Mouse (Mus musculus): Measurements from ENCODE around the gene Gm45062. TPM values are rescaled to one million over a fixed set of nuclear protein-coding genes. Genes with fewer than 3 reads are reported as not detected.

Gm45062 gene
- polyA plus RNA-seq, 1 experiment from 2014 or later: 14.6 TPM

GRCm38 (mm10) chr6:8376351-8376750 lies 117.1 kb downstream of the Gm45062 start:
- no peak overlapping the region for H3K9ac ChIP-seq
- WGBS: 93% methylated on average over 5 of the region's 5 CpGs
- H3K4me1 ChIP-seq: no peaks in the 10 kb centered on the region
- ATAC-seq (ENCODE audit: low FRiP score): no peak
- peaks cover 7% of the 10 kb centered on the region; the same call in 1 of the 2 replicates for H3K36me3 ChIP-seq
- no peak overlapping the region for H3K4me3 ChIP-seq
- H3K27ac ChIP-seq: no peak overlapping the region
- H3K27me3 ChIP-seq: no peaks in the 10 kb centered on the region
- no peaks in the 10 kb centered on the region for H3K9me3 ChIP-seq (replicated peaks)
- no peak overlapping the region for H3K4me2 ChIP-seq (replicated peaks)

- whole genome bisulfite sequencing: 94% methylated on average over 8 of the region's 8 CpGs
- Histone ChIP-seq H3K4me2 (replicated peaks) (no peak overlapping the region), H3K36me3 (peaks cover 7% of the 10 kb centered on the region; the same call in 1 of the 2 replicates), H3K27ac (no peak overlapping the region), H3K4me1 (no peaks in the 10 kb centered on the region), H3K27me3 (no peaks in the 10 kb centered on the region), H3K4me3 (no peak overlapping the region), H3K9me3 (replicated peaks) (no peaks in the 10 kb centered on the region), H3K9ac (no peak overlapping the region)
- ATAC-seq (ENCODE audit: low FRiP score): no peak
These were observed 118.4 kb downstream of the Gm45062 start for GRCm38 (mm10) chr6:8377667-8378066.

- Histone ChIP-seq H3K9ac (no peak overlapping the region), H3K27me3 (no peaks in the 10 kb centered on the region), H3K9me3 (replicated peaks) (no peaks in the 10 kb centered on the region), H3K4me1 (no peaks in the 10 kb centered on the region), H3K4me2 (replicated peaks) (no peak overlapping the region), H3K36me3 (no peaks in the 10 kb centered on the region), H3K27ac (no peak overlapping the region), H3K4me3 (no peak overlapping the region)
- WGBS: 95% methylated on average over 2 of the region's 2 CpGs
- no peak for ATAC-seq (ENCODE audit: low FRiP score)
These were observed 130.1 kb downstream of the Gm45062 start for GRCm38 (mm10) chr6:8389307-8389706.

- Histone ChIP-seq H3K27me3 (no peaks in the 10 kb centered on the region), H3K4me3 (no peak overlapping the region), H3K9me3 (replicated peaks) (no peaks in the 10 kb centered on the region), H3K9ac (no peak overlapping the region), H3K36me3 (no peaks in the 10 kb centered on the region), H3K4me2 (replicated peaks) (no peak overlapping the region), H3K27ac (no peak overlapping the region), H3K4me1 (peaks cover 5% of the 10 kb centered on the region; the same call in 1 of the 2 replicates)
- ATAC-seq (ENCODE audit: low FRiP score): no peak
- WGBS: 94% methylated on average over 6 of the region's 6 CpGs
These were observed 131.0 kb downstream of the Gm45062 start for GRCm38 (mm10) chr6:8390296-8390695.

GRCm38 (mm10) chr6:8390935-8391334 lies 131.7 kb downstream of the Gm45062 start:
- Histone ChIP-seq H3K4me2 (replicated peaks) (no peak overlapping the region), H3K9me3 (replicated peaks) (no peaks in the 10 kb centered on the region), H3K4me3 (no peak overlapping the region), H3K9ac (no peak overlapping the region), H3K4me1 (peaks cover 5% of the 10 kb centered on the region; the same call in 1 of the 2 replicates), H3K27ac (no peak overlapping the region), H3K36me3 (no peaks in the 10 kb centered on the region), H3K27me3 (no peaks in the 10 kb centered on the region)
- ATAC-seq (ENCODE audit: low FRiP score): no peak
- 76% methylated on average over 2 of the region's 2 CpGs for WGBS

- H3K4me3 ChIP-seq: no peak overlapping the region
- H3K27me3 ChIP-seq: no peaks in the 10 kb centered on the region
- H3K36me3 ChIP-seq: no peaks in the 10 kb centered on the region
- ATAC-seq (ENCODE audit: low FRiP score): no peak
- H3K9ac ChIP-seq: no peak overlapping the region
- H3K4me2 ChIP-seq (replicated peaks): no peak overlapping the region
- H3K27ac ChIP-seq: no peak overlapping the region
- 83% methylated on average over 4 of the region's 4 CpGs for whole genome bisulfite sequencing
- no peaks in the 10 kb centered on the region for H3K9me3 ChIP-seq (replicated peaks)
- peaks cover 5% of the 10 kb centered on the region for H3K4me1 ChIP-seq
These were observed 133.8 kb downstream of the Gm45062 start for GRCm38 (mm10) chr6:8393029-8393428.

GRCm38 (mm10) chr6:8394044-8394443 lies 134.8 kb downstream of the Gm45062 start:
- Histone ChIP-seq H3K27ac (no peak overlapping the region), H3K4me1 (peaks cover 5% of the 10 kb centered on the region), H3K27me3 (no peaks in the 10 kb centered on the region), H3K4me3 (no peak overlapping the region), H3K9ac (no peak overlapping the region), H3K36me3 (no peaks in the 10 kb centered on the region), H3K4me2 (replicated peaks) (no peak overlapping the region), H3K9me3 (replicated peaks) (no peaks in the 10 kb centered on the region)
- ATAC-seq (ENCODE audit: low FRiP score): no peak

- no peak for ATAC-seq (ENCODE audit: low FRiP score)
- WGBS: 22% methylated on average over 4 of the region's 4 CpGs
- Histone ChIP-seq H3K4me3 (no peak overlapping the region), H3K27ac (no peak overlapping the region), H3K4me1 (peaks cover 5% of the 10 kb centered on the region), H3K9ac (no peak overlapping the region), H3K4me2 (replicated peaks) (no peak overlapping the region), H3K27me3 (no peaks in the 10 kb centered on the region), H3K36me3 (no peaks in the 10 kb centered on the region), H3K9me3 (replicated peaks) (no peaks in the 10 kb centered on the region)
These were observed 135.8 kb downstream of the Gm45062 start for GRCm38 (mm10) chr6:8395061-8395460.

- Histone ChIP-seq H3K4me2 (replicated peaks) (no peak overlapping the region), H3K4me3 (no peak overlapping the region), H3K4me1 (peaks cover 5% of the 10 kb centered on the region), H3K27ac (no peak overlapping the region), H3K36me3 (peaks cover 4% of the 10 kb centered on the region; the same call in 1 of the 2 replicates), H3K9me3 (replicated peaks) (no peaks in the 10 kb centered on the region), H3K27me3 (no peaks in the 10 kb centered on the region), H3K9ac (no peak overlapping the region)
- ATAC-seq (ENCODE audit: low FRiP score): no peak
- 82% methylated on average over 7 of the region's 7 CpGs for WGBS
These were observed 138.0 kb downstream of the Gm45062 start for GRCm38 (mm10) chr6:8397252-8397651.

- no peak overlapping the region for H3K9ac ChIP-seq
- H3K4me1 ChIP-seq: peaks cover 3% of the 10 kb centered on the region
- H3K27me3 ChIP-seq: no peaks in the 10 kb centered on the region
- 83% methylated on average over 1 of the region's 1 CpGs for WGBS
- ATAC-seq (ENCODE audit: low FRiP score): no peak
- H3K36me3 ChIP-seq: peaks cover 6% of the 10 kb centered on the region
- H3K4me3 ChIP-seq: no peak overlapping the region
- no peak overlapping the region for H3K4me2 ChIP-seq (replicated peaks)
- no peak overlapping the region for H3K27ac ChIP-seq
- H3K9me3 ChIP-seq (replicated peaks): no peaks in the 10 kb centered on the region
These were observed 140.5 kb downstream of the Gm45062 start for GRCm38 (mm10) chr6:8399710-8400109.

- WGBS: 87% methylated on average over 5 of the region's 5 CpGs
These were observed 143.9 kb downstream of the Gm45062 start for GRCm38 (mm10) chr6:8403127-8403526.

GRCm38 (mm10) chr6:8405844-8406243 lies 146.6 kb downstream of the Gm45062 start:
- H3K27me3 ChIP-seq: no peaks in the 10 kb centered on the region
- no peak for ATAC-seq (ENCODE audit: low FRiP score)
- peaks cover 6% of the 10 kb centered on the region for H3K36me3 ChIP-seq
- no peaks in the 10 kb centered on the region for H3K9me3 ChIP-seq (replicated peaks)
- no peak overlapping the region for H3K4me3 ChIP-seq
- no peaks in the 10 kb centered on the region for H3K4me1 ChIP-seq
- H3K27ac ChIP-seq: no peak overlapping the region
- H3K9ac ChIP-seq: no peak overlapping the region
- 88% methylated on average over 5 of the region's 5 CpGs for WGBS
- H3K4me2 ChIP-seq (replicated peaks): no peak overlapping the region

More at GRCm38 (mm10) chr6:8403127-8403526, 143.9 kb downstream of the Gm45062 start:
- no peaks in the 10 kb centered on the region for H3K9me3 ChIP-seq (replicated peaks)
- H3K36me3 ChIP-seq: peaks cover 6% of the 10 kb centered on the region
- no peak overlapping the region for H3K4me3 ChIP-seq
- no peak for ATAC-seq (ENCODE audit: low FRiP score)
- no peak overlapping the region for H3K4me2 ChIP-seq (replicated peaks)
- H3K4me1 ChIP-seq: no peaks in the 10 kb centered on the region
- H3K27ac ChIP-seq: no peak overlapping the region
- H3K9ac ChIP-seq: no peak overlapping the region
- no peaks in the 10 kb centered on the region for H3K27me3 ChIP-seq

GRCm38 (mm10) chr6:8408332-8408731 lies 149.1 kb downstream of the Gm45062 start:
- Histone ChIP-seq H3K27ac (no peak overlapping the region), H3K9ac (no peak overlapping the region), H3K36me3 (no peaks in the 10 kb centered on the region), H3K4me1 (peaks cover 5% of the 10 kb centered on the region), H3K4me3 (no peak overlapping the region), H3K27me3 (no peaks in the 10 kb centered on the region), H3K4me2 (replicated peaks) (no peak overlapping the region), H3K9me3 (replicated peaks) (no peaks in the 10 kb centered on the region)
- ATAC-seq (ENCODE audit: low FRiP score): no peak
- 97% methylated on average over 2 of the region's 2 CpGs for WGBS

All from hindbrain, embryonic 12.5 days (tissue).